Mouse (Mus musculus): ENCODE measurements at regions not wholly inside any gene's neighbourhood (a gene's known extent, or its start where the extent isn't known, plus 50 kb on each side); places are given as distances from the start of the nearest gene placed in this dataset.

DNA sequence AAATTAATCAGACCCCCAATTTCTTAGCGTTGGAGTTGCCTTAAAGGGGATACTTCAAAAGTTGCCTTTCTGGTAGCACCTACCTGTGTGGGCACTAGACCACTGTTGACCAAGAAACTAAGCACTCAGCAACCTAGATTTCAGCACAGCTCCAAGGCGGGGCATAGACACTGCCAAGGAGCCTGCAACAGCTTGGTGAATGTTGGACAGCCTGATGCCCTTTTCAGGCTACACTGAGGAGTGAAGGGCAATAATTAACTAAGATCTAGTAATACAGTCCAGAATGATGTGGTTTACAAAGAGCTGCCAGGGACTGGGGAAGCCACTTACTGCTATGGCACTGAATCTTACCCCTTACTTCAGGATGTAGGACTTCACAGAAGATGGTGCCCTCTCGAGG is 304.9 kb downstream of the Satb1 start:
- no peak for DNase-seq (ENCODE audit: low spot score in 2 of 2)

DNA sequence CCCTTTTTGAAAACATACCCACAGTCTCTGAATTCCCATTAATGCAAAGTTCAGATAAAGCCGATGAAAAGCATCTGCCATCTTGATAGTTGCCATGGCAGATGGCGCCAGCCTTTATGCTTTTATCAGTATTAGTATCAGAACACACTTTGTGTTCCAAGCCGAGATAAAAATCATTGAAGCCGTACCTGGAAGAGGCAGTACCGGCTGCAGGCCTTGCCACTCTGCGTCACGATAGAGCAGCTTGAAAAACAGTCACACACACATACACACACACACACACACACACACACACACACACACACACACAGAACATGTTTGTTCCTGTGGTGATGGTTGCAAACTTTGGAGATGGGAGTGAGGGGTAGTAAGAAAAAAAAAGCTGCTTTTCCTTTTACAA is 306.2 kb downstream of the Satb1 start:
- no peak for DNase-seq (ENCODE audit: low spot score in 2 of 2)

DNA sequence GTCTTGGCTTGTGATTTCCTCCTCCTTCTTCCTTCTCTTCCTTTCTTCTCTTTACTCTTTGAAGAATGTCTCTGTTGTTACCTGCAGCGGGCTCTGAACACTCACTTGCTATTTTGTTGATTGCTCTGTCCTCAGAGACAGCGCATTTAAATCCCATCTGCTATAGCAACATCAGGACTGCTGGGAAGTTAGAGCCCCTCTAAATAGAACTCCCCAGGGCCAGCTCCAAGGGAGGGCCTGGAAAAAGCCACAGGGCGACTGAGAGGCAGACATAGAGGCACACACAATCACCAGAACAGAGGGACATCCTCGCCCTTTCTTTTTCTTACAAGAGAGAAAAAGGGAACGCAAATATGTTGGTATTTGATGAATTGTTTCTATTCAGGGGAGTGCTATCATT is 306.6 kb downstream of the Satb1 start:
- no peak for DNase-seq (ENCODE audit: low spot score in 2 of 2)

DNA sequence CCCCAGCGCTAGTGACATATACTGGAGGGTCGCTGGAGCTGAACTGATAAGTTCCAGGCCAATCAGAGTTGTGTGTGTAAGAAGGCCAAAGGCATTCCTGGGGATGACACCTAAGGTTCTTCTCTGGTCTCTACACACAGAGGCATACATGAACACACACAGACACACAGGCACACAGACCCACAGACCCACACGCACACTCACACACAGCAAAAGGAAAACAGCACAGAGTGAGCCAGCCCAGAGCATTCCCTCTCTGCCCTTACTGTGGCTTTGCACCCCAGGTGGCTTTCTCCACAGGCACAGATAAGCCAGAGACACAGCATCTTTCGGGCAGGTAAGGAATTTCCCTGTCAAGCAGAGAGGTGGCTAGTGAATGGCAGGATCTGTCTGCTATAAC is 307.1 kb downstream of the Satb1 start:
- no peak for DNase-seq (ENCODE audit: low spot score in 2 of 2)

DNA sequence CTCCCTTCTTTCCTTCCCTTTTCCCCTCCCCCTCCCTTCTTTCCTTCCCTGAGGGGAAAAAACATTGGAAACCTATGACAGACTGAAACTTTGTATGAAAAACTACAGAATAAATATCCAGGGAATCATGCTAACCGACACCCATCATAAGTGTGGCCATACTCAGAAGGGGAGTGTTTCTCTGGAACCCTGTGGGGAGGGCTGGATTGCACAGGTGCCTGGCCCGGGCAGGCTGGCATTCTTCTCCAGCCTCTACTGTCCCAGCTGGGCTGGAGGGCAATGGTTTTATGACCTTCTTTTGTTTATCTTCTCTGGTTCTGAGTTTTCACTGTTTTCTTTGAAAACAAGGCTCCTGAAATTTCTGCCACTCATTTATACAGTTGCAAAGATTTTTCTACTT is 307.9 kb downstream of the Satb1 start:
- DNase-seq (ENCODE audit: low spot score in 2 of 2): no peak

DNA sequence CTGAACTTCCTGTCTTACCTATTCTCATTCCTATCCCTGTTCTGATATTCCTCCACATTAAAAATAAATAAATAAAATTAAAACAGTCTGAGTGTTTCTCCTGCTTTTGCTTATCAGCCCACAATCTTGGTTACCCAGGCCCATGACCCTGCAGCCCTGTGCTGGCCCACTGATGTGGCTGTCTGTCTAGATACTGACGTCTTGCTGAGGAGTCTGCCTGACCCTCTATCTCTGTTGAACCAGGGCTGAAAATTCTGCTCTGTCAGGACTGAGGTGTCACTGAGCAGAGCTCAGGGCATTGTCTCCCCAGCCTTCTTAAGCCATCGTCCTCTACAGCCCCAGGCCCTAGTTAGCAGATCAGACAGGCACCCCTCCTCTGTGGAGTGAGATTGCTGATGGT is 321.2 kb downstream of the Satb1 start:
- no peak for DNase-seq (ENCODE audit: low spot score in 2 of 2)

DNA sequence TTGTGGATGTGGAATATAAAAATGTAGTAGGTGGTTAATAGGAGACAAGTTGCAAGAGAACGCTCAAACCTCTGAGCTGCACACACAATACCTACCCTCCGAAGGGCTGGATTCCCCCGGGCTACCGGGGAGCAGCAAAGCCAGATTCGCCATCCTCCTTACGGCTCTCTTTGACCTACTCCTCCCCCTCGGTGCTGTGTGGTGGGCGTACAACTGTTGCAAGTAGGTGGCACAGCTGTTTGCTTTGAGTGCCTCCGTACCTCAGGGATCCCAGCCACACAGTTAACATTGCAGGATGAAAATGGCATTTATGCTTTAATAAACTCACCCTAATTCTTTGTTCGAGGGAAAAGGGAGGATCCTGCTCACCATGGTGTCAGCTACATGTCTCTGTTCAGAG is 321.6 kb upstream of the Tbc1d5 start:
- no peak for DNase-seq (ENCODE audit: low spot score in 2 of 2)

DNA sequence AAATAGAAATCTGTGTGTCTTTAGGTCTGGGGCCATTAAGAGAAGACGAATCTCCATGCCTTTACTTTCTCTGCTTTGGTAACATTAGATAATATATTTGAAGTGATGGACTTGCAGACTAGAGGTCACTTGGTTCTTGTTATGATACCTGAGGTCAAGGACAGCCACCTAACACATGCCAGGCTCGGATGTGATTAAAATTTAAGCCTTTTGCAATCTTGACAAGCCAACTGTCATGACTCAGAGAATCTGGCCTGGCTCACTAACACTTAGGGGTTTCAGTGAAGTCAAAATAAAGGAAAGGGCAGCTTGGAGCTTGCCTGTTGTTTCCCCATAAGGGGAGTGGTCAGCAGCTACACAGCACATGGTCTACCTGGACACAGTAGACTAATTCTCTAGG is 320.4 kb upstream of the Tbc1d5 start:
- no peak for DNase-seq (ENCODE audit: low spot score in 2 of 2)

DNA sequence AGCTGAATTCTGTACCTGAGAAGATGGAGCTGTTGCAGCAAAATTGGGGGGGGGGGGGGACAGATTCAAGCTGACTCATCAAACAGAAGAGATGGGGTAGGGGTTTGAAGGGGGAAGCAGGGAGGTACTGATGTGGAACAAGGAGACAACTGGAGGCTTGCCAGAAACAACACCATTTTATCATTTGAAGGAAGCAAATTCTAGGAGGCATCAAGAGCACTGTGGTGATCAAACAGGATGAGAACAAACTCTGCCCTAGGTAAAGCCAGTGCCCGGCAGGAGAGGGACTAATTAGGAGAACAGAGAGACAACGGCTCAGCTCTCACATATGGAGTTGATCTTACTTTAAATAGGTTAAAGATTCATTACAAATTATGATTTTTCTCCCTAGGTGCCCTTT is 315.9 kb upstream of the Tbc1d5 start:
- DNase-seq (ENCODE audit: low spot score in 2 of 2): no peak

DNA sequence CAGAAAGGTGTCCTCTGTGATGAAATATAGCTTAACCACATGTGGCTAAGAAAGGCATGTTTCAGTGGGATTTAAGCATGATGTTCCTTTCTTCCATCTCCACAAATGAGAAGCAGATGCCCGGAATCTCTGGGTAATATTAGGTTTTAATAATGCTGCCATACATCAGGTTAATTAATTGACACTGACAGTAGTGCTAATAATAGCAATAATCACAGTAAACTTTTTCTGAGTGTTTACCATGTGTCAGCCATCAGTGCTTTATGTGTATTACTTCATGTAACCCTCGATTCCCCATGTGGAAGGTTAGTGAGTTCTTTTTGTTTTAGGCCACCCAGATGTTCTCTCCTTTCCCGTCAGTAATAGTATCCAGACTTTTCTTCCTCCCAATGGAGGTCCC is 310.2 kb upstream of the Tbc1d5 start:
- no peak for DNase-seq (ENCODE audit: low spot score in 2 of 2)

DNA sequence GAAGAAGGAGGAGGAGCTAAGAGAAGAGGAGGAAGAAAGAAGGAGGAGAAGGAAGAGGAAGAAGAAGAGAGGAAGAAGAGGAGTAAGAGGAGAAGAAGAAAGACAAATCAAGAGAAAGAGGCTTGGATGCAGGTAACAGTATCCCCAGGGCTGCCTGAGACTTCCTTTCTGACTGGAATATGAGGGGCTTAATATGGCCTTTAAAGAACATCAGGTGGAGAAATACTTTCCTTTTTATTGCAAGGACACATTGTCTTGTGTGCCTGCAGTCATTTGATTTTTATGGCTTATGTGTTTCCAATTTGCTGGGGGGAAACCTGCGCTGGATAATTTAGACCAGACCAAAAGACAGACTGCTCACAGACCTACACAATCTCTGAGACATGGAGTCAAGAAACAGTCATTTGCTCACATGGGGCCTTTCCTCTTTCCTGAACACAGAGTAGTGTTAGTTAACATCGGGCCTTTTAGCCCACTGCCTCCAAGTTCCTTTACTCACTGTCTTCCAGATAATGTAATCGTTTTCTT is 308.8 kb upstream of the Tbc1d5 start:
- no peak for DNase-seq (ENCODE audit: low spot score in 2 of 2)

DNA sequence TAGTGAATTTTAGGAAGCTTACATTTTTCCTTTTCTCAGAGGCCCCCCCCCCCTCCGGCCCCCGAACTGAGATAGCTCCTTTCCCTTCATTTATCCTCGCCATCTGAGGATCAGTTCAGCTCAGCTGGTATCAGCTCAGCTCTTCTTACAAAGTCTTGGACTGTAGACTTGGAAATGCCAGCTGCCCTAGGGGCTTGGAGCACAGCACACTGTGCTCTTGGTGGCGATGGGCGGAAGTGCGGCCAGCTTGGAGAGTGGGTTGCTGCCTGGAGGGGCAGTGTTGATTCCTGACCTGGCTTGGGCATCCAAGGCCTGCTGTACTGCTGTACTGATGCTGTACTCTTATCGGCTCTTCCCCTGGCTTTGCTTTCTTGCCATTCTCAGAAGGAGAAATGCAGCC is 298.7 kb upstream of the Tbc1d5 start:
- DNase-seq (ENCODE audit: low spot score in 2 of 2): no peak

DNA sequence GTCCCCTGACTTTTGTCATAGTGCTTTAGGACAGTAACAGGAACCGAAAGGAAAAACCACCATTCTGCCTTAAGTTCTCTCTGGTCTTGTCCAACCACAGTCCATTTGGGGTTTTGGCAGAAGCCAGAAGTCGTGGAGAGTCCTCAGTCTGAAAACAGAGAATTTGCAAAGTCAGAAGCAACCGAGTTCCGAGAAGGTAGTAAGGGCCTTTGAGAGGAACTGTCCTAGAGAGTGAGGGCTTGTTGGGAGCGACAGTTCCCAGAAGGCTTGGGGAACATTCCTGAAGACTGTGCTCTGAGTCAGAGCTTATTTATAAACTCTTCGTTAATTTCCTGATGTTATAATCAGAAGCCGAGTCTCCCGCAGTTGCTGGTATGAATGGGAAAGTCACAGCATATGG is 298.3 kb upstream of the Tbc1d5 start:
- DNase-seq (ENCODE audit: low spot score in 2 of 2): no peak

DNA sequence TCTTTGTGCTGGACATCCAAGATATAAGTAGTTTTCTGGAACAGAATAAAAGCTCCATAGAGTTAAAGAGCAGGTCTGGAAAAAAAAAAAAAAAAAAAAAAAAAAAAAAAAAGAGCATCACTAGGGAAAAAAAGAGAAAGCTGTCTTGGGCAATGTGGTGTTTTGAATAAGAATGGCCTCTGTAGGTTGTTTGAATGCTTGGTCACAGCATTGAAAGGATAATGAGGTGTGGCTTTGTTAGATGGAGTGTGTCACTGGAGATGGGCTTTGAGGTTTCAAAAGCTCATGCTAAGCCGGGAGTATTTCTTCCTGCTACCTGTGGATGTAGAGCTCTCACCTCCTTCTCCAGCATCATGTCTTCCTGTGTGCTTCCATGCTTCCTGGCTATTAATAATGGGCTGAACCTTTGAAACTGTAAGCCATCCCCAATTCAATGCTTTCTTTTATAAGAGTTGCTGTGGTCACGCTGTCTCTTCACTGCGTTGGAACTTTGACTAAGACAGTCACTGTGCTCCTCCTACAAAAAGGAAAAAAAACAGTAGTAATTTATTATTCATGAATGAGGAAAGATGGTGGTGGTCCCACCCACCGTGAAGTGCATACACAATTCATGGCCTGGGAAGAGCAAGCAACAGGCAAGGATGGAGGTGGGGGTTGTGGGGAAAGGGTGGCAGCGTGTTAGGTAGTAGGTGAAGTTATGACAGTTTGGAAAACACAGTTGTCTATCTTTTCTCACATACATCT is 283.2 kb upstream of the Tbc1d5 start:
- no peak for DNase-seq (ENCODE audit: low spot score in 2 of 2)

DNA sequence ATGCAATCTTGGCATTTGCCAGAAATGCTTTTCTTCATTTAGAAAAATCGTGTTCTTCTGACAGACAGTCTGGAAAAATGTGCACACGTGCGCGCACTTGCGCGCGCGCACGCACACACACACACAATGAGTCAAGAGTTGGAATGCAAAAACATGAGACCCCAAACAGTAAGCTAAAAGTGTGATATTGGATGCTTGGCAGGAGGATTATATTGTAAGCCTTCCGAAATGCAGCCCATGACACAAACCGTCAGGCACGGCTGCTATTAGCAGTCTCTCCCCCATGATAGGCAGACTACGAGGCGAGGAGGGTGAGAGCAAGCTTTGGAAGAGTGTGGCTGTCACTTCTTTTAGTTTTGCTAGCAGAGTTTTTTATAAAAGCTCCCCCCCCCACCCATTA is 282.1 kb upstream of the Tbc1d5 start:
- DNase-seq (ENCODE audit: low spot score in 2 of 2): no peak

DNA sequence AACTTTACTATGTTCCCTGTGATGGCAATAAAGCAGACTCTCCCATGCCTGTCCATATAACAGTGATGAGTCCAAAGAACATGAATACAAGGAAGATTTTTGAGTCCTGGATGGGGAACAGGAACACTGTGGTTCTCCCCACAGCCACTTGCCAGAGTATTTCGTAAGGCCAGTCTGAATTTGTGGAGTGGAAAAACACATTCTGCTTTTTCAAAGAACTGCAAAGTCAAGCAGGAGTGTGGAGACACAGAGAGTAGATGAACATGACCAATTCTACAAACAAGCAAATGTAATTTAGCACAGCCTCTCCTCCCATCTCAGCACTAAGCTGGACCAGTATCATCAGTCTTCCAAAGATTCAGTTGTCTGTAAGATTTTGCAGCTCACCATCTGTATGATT is 280.0 kb upstream of the Tbc1d5 start:
- DNase-seq (ENCODE audit: low spot score in 2 of 2): no peak

DNA sequence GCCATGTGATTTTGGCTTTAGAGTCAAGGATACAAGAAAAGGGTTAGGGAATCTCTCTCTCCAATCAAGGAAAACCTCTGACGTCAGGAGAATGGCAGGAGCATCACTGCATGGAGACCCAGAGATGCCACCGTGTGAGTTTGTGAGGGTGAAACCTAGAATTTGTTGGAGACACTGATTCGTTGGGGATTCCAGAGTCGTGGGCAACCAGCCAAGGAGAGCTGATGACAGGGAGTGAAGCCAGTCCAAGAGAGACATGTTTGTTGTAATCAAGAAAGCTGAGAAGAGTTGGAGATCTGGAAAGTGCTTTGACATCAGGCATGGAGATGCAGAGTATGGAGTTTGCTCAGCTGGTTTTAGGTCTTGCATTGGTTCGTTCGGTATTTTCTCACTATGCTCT is 236.6 kb upstream of the Tbc1d5 start:
- DNase-seq (ENCODE audit: low spot score in 2 of 2): no peak

DNA sequence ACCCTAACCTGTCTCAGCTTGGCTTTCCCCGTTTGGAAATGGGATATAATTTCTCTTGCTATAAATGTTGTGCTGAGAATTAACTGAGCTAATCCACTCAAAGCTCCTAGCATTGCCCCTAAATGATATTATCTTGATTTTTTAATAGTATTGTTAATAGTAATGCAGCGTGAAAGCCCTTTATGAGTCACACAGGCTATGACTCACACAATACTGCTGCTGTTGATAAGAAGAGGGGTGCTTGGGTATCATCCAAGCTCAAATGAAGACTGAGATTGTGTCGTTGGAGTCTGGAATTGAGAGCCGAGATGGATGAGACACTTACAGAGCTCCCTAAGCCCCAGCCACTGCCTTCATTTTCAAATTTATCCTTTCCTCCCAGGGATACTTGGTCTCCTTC is 235.2 kb upstream of the Tbc1d5 start:
- no peak for DNase-seq (ENCODE audit: low spot score in 2 of 2)

DNA sequence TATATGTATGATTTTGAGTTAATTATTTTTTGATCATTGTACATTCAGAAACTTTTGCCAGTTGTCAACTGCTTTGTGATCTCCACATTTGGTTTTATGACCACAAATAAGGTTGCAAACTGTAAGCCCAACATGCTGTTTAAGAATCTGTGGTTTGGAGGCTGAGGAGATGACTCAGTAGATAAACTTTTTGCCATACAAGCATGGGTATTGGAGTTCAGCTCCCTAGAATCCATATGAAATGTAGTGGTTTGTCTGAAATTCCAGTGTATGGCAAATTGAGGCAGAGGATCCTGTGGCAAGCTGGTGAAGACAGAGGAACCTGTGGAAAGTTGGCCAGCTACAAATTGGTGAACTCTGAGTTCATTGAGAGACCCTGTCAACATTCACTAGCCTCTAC is 234.6 kb upstream of the Tbc1d5 start:
- DNase-seq (ENCODE audit: low spot score in 2 of 2): no peak

DNA sequence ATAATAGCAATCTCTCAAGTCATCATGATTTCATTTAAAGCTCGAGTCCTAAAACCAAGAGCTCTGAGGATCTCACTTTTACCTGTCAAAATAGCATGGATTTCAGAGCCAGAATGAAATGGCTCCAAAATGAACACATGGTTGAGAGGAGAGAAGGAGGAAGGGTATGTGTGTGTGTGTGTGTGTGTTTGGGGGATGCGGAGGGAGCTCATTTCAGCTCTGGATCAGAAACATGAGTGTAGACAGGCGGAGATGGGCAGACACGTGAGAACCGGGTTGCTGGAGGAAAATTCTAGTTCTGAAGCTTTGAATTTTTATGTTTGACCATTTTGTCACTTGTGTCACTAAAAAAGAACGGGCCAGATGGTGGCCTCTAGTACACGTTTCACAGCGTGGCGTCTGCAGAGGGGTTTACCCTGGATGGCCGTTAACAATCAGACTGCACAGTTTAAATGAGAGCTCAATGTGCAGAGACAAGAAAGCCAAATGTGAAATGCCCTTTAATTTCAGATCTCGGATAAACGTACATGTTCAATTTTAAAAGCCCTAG is 232.5 kb upstream of the Tbc1d5 start:
- no peak for DNase-seq (ENCODE audit: low spot score in 2 of 2)

DNA sequence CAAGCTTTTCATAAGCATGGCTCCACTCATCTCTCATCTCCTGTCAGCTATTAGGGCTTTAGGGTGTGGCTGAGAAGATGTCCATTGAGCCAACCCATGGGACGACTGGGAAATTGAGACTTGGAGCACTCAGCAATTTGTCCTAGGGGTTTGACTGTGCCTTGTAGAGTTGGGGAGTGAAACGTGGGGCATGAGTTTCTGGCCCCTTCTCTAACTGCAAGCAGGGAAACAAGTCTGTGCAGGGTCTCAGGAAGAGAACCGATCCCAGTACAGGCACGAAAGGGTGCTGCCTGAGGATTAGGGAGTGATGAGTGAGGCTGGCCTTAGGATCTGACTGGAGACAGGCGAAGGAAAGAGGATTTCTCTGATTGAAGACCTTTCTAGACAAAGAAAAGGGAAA is 229.7 kb upstream of the Tbc1d5 start:
- DNase-seq (ENCODE audit: low spot score in 2 of 2): peak in 1 of 2 experiments; percentile 18

DNA sequence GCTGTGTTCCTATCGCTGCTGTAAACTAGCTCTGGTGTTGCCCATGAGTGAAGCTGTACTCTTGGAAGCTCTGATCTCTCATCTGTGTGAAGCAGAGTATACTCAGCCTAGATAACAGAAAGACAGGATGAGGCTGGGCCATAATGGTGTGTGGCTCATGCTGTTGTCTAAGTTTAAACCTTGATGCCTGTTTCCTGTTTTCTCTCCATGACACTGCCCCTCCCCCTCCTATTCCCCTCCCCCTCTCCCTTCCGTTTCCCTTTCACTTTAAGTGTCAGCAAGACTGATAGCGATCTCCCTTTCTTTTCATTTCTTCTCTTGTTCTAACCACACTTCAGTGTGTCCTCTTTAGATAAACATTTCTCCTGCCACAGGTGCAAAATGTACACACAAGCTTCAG is 229.2 kb upstream of the Tbc1d5 start:
- DNase-seq (ENCODE audit: low spot score in 2 of 2): peak; percentile 78 to 90

DNA sequence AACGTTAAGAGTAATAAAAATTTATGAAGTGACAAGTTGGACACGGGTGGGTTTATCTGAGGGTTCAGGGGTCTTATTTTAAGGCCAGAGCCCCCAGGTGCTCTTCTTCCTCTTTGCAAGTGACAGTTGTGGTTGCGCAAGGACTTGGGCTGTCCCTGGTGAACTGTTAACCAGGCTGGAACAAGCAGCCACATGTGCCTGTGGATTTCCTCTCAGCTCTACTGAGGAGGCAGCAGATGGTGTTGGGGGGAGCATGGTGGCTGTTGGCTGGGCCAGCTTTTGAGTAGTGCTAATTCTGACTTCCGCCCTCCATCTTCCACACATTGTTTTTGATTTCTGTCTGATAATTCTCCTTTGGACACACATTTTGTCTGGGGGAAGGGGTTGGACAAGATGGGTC is 227.9 kb upstream of the Tbc1d5 start:
- peak; percentile 58 to 73 for DNase-seq (ENCODE audit: low spot score in 2 of 2)

DNA sequence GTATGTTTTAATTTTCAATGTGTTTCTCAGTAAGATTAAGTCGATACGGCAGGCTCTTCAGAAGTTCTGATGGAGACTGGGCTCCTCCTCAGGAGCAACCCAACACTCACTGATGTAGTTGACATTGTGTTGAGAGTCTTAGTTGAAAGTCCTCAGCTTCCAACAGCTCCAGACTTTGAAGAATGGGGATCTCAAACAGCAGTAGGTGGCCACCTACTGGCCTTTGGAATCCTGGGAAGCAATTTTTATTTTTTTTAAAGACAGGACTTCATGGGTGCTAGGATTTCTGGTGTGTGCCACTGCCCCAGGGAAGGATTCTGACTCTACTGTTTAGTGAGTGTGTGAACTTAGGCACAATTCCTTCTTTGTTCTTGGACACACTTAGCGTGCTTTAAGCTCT is 225.9 kb upstream of the Tbc1d5 start:
- DNase-seq (ENCODE audit: low spot score in 2 of 2): no peak
